Mouse (Mus musculus): ENCODE results near the gene Cops3.
A peak's percentile ranks its signal among the peaks of the same experiment; 100 is the strongest.

Gene Cops3

GRCm38 (mm10) chr11:59778181-59778873 lies 61.3 kb downstream of the Cops3 start:
- DNase-seq (ENCODE audit: low read depth, low spot score), result peak; percentile 66

GRCm38 (mm10) chr11:59777259-59777658 lies 62.4 kb downstream of the Cops3 start:
- no peak for DNase-seq (ENCODE audit: low read depth, low spot score)

- no peak for DNase-seq (ENCODE audit: low read depth, low spot score)
These were observed 64.0 kb downstream of the Cops3 start for GRCm38 (mm10) chr11:59775435-59776148.

GRCm38 (mm10) chr11:59774522-59774921 lies 65.1 kb downstream of the Cops3 start:
- DNase-seq (ENCODE audit: low read depth, low spot score), result no peak

GRCm38 (mm10) chr11:59772902-59773301 lies 66.7 kb downstream of the Cops3 start:
- no peak for DNase-seq (ENCODE audit: low read depth, low spot score)

- DNase-seq (ENCODE audit: low read depth, low spot score), result no peak
These were observed 67.3 kb downstream of the Cops3 start for GRCm38 (mm10) chr11:59772291-59772690.

- DNase-seq (ENCODE audit: low read depth, low spot score), result no peak
These were observed 68.9 kb downstream of the Cops3 start for GRCm38 (mm10) chr11:59770753-59771152.

- DNase-seq (ENCODE audit: low read depth, low spot score), result no peak
These were observed 69.9 kb downstream of the Cops3 start for GRCm38 (mm10) chr11:59769738-59770137.

GRCm38 (mm10) chr11:59769307-59769706 lies 70.3 kb downstream of the Cops3 start:
- no peak for DNase-seq (ENCODE audit: low read depth, low spot score)

Data from retina, postnatal 7 days (tissue).